8 mouse cellular contexts compared by ENCODE assay signal in the genomic region with DNA sequence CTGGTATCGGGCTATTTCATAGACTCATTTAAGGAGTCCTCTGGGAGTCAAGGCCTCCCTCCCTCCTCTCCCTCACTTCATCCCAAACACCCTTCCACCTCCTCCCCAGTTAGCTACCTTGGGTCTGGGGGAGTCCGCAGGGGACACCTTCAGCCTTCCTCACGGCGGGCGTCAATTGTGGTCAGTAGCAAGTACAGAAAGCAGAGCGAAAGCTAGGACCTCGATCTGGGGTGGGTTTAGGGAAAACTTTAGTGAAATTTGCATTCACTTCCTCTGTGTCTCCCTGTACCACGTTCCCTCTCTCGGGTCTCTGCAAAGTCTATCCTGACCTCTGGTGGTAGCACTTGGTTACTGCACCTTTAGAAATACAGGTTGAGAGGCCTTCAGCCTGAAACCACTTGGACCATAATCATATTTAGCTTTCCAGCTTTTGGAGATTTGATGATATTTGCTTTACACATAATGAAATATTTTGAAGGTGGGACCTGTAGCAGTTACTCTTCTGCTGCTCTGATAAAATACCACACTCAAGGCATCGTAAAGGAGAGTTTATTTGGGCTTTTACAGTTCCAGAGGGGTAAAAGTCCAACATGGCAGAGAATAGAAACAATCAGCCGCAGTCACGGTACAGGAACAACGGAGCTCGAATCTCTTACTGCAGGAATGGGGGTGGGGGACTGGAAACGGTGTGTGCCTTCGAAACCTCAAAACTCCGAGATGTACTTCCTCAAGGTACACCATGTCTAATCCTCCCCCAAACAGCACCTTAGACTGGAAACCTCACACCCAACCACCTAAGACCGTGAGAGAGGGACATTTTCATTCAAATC. TPM values are rescaled to one million over a fixed set of nuclear protein-coding genes. Genes with fewer than 3 reads are reported as not detected.
DNase-seq lines count a peak whose midpoint lies in the region; ATAC-seq and TF ChIP-seq lines count a peak whose summit lies in the region.

No protein-coding gene starts in this region.

- TF ChIP-seq EP300 in MEL (IDR thresholded peaks at IDR 0.05; ENCODE audit: low read depth in 1 of 2, low read length in 2 of 2) = peak in 1 of 2 experiments; percentile 7; a peak in 1 of 4 replicates

- peaks cover 13% of the 10 kb centered on the region for H3K79me2 ChIP-seq in MEL (ENCODE audit: control insufficient read depth, insufficient read depth, low read length, poor library complexity)

- TF ChIP-seq RAD21 in MEL (IDR thresholded peaks at IDR 0.05; ENCODE audit: low read depth, low read length) = peak; percentile 99

- no peaks in the 10 kb centered on the region for H3K27me3 ChIP-seq in MEL (ENCODE audit: control insufficient read depth in 1 of 2, insufficient read depth in 2 of 2, low read length in 2 of 2)
- no peaks in the 10 kb centered on the region for H3K27me3 ChIP-seq in forebrain, embryonic 11.5 days (ENCODE audit: control insufficient read depth, insufficient read depth, low read length)
- H3K27me3 ChIP-seq in lung, embryonic 16.5 days (ENCODE audit: control insufficient read depth, insufficient read depth, low read depth, low read length) = no peaks in the 10 kb centered on the region

- peak overlapping the region; percentile 80 for H3K9ac ChIP-seq in MEL (ENCODE audit: control insufficient read depth, low read depth, low read length, poor library complexity, severe bottlenecking)
- H3K9ac ChIP-seq in forebrain, embryonic 11.5 days (ENCODE audit: low read length) = peak overlapping the region; percentile 50
- peak overlapping the region; percentile 63 for H3K9ac ChIP-seq in lung, embryonic 16.5 days (ENCODE audit: low read length)

- 40% methylated on average over 18 of the region's 18 CpGs for WGBS in forebrain, embryonic 11.5 days
- WGBS in lung, embryonic 16.5 days = 35% methylated on average over 18 of the region's 18 CpGs

- ATAC-seq in forebrain, embryonic 11.5 days (replicated peaks; ENCODE audit: low FRiP score) = peak; percentile 63
- peak; percentile 44; the same call in 1 of the 2 replicates for ATAC-seq in lung, embryonic 16.5 days (ENCODE audit: low read depth)

- 0 out of 4 replicates have a peak, but pooled peaks of 1 of the 2 experiments have one; percentile 34 for TF ChIP-seq POLR2A in MEL (IDR thresholded peaks at IDR 0.05; ENCODE audit: control insufficient read depth in 1 of 2, insufficient read depth in 1 of 2, low read depth in 1 of 2, low read length in 2 of 2, poor library complexity in 1 of 2)

- peaks cover 0 to 7% of the 10 kb centered on the region in 2 experiments; a peak in 2 of 4 replicates for H3K36me3 ChIP-seq in MEL (ENCODE audit: control insufficient read depth in 1 of 2, insufficient read depth in 2 of 2, low read length in 2 of 2)
- no peaks in the 10 kb centered on the region for H3K36me3 ChIP-seq in forebrain, embryonic 11.5 days (ENCODE audit: control insufficient read depth, insufficient read depth, low read length)
- no peaks in the 10 kb centered on the region for H3K36me3 ChIP-seq in lung, embryonic 16.5 days (ENCODE audit: control insufficient read depth, insufficient read depth, low read length)

- H3K4me3 ChIP-seq in MEL (ENCODE audit: control insufficient read depth in 1 of 2, insufficient read depth in 1 of 2, low read depth in 2 of 2, low read length in 2 of 2) = peak overlapping the region; percentile 68 to 80
- H3K4me3 ChIP-seq in forebrain, embryonic 11.5 days (ENCODE audit: low read depth, low read length) = no peak overlapping the region; the same call in 1 of the 2 replicates
- H3K4me3 ChIP-seq in lung, embryonic 16.5 days (ENCODE audit: low read length) = peak overlapping the region; percentile 46

- intact Hi-C loops in heart, postnatal 36 days (cut with DNase I) = loop anchor here (2.0 kb wide), 1 partner anchor 154 kb away; no protein-coding TSS in a partner anchor

- H3K4me1 ChIP-seq in MEL (ENCODE audit: control insufficient read depth in 1 of 2, insufficient read depth in 2 of 2, low read length in 2 of 2) = peaks cover 5 to 10% of the 10 kb centered on the region in 2 experiments; a peak in 3 of 4 replicates
- no peaks in the 10 kb centered on the region for H3K4me1 ChIP-seq in forebrain, embryonic 11.5 days (replicated peaks; ENCODE audit: control insufficient read depth, insufficient read depth, low read length)
- H3K4me1 ChIP-seq in lung, embryonic 16.5 days (replicated peaks; ENCODE audit: control insufficient read depth, insufficient read depth, low read length) = peaks cover 4% of the 10 kb centered on the region

- H3K9me3 ChIP-seq in MEL (replicated peaks; ENCODE audit: insufficient read depth, low read length) = no peaks in the 10 kb centered on the region
- H3K9me3 ChIP-seq in forebrain, embryonic 11.5 days (ENCODE audit: control insufficient read depth, low read length) = peaks cover 2% of the 10 kb centered on the region; the same call in 1 of the 2 replicates
- peaks cover 5% of the 10 kb centered on the region; the same call in 1 of the 2 replicates for H3K9me3 ChIP-seq in lung, embryonic 16.5 days (ENCODE audit: control insufficient read depth, low read length)

- H3K4me2 ChIP-seq in forebrain, embryonic 11.5 days (ENCODE audit: low read depth, low read length, severe bottlenecking) = peak overlapping the region; percentile 36
- H3K4me2 ChIP-seq in lung, embryonic 16.5 days (ENCODE audit: low read depth, low read length) = peak overlapping the region; percentile 65

- peak overlapping the region; percentile 90 for H3K27ac ChIP-seq in MEL (ENCODE audit: control insufficient read depth, low read depth, low read length)
- no peak overlapping the region for H3K27ac ChIP-seq in forebrain, embryonic 11.5 days (ENCODE audit: low read depth, low read length)
- 0 out of 2 replicates have a peak overlapping the region, but pooled peaks have one; percentile 36 for H3K27ac ChIP-seq in lung, embryonic 16.5 days (ENCODE audit: low read length)

- peak; percentile 80 to 99 (median 92) for TF ChIP-seq CTCF in MEL (IDR thresholded peaks at IDR 0.05 in 2 of 3, conservative IDR thresholded peaks at IDR 0.05 in 1 of 3; ENCODE audit: control insufficient read depth in 1 of 3, insufficient read depth in 1 of 3, low read depth in 2 of 3, low read length in 3 of 3, poor library complexity in 1 of 3, severe bottlenecking in 1 of 3)

- peak; percentile 94 for DNase-seq in MEL (ENCODE audit: low read depth, low spot score)
- peak; percentile 84 for DNase-seq in c-Kit-positive CD71-positive TER-119-negative erythroid progenitor cells, embryonic 14.5 days (ENCODE audit: low read depth)
- peak; percentile 59 for DNase-seq in forebrain, embryonic 11.5 days (ENCODE audit: low spot score)
- DNase-seq in heart, postnatal 36 days = peak; percentile 68 to 76
- DNase-seq in layer of hippocampus, adult 18-20 months (ENCODE audit: low spot score in 2 of 2) = peak; percentile 43 to 79
- DNase-seq in retina, postnatal 1 day = peak; percentile 85
- DNase-seq in thymus, postnatal 4 days = peak; percentile 82

TF ChIP-seq in MEL, 35 proteins besides CTCF, POLR2A, EP300 and RAD21 (continues in another document):
- TF ChIP-seq NELFE (IDR thresholded peaks at IDR 0.05; ENCODE audit: low read depth, low read length) (peak; percentile 61; the same call in 1 of the 2 replicates), HCFC1 (IDR thresholded peaks at IDR 0.05; ENCODE audit: low read depth, low read length) (peak; percentile 67), ZC3H11A (IDR thresholded peaks at IDR 0.05; ENCODE audit: low read depth, low read length) (peak; percentile 99), USF1 (IDR thresholded peaks at IDR 0.05; ENCODE audit: low read depth, low read length) (peak; percentile 37; the same call in 1 of the 2 replicates), SIN3A (IDR thresholded peaks at IDR 0.05; ENCODE audit: low read length) (peak; percentile 93), POLR2AphosphoS2 (IDR thresholded peaks at IDR 0.05; ENCODE audit: low read length) (no peak), E2F4 (IDR thresholded peaks at IDR 0.05; ENCODE audit: borderline replicate concordance, low read depth, low read length) (no peak), CHD1 (IDR thresholded peaks at IDR 0.05; ENCODE audit: low read depth, low read length) (0 out of 2 replicates have a peak, but pooled peaks have one; percentile 65), MXI1 (IDR thresholded peaks at IDR 0.05; ENCODE audit: low read depth, low read length) (peak; percentile 69; the same call in 1 of the 2 replicates), MAZ (IDR thresholded peaks at IDR 0.05; ENCODE audit: low read depth, low read length) (0 out of 2 replicates have a peak, but pooled peaks have one; percentile 46), RCOR1 (IDR thresholded peaks at IDR 0.05; ENCODE audit: low read depth, low read length) (0 out of 2 replicates have a peak, but pooled peaks have one; percentile 2), MYC (IDR thresholded peaks at IDR 0.05; ENCODE audit: low read depth, low read length) (peak; percentile 92), ETS1 (IDR thresholded peaks at IDR 0.05; ENCODE audit: low read depth, low read length) (no peak), TAL1 (IDR thresholded peaks at IDR 0.05; ENCODE audit: low read length) (no peak), SMC3 (IDR thresholded peaks at IDR 0.05; ENCODE audit: low read depth, low read length) (peak; percentile 100), MEF2A (IDR thresholded peaks at IDR 0.05; ENCODE audit: extremely low read depth, insufficient replicate concordance, low read depth, low read length, poor library complexity, severe bottlenecking) (no peak), TBP (IDR thresholded peaks at IDR 0.05; ENCODE audit: low read depth, low read length) (peak; percentile 76), JUND (IDR thresholded peaks at IDR 0.05; ENCODE audit: low read depth, low read length) (peak; percentile 68; the same call in 1 of the 2 replicates)

RNA-seq across cellular contexts. Expression of a gene that starts 41.9 kb away (rescaled TPM):
- total RNA-seq in MEL (2012; rRNA removed) = 13.0 and 15.4 TPM in 2 replicates
- polyA plus RNA-seq in MEL (2012; ENCODE audit: insufficient read depth in 1 of 2, insufficient read length in 2 of 2, low read depth in 1 of 2, low replicate concordance in 2 of 2, missing spikeins in 1 of 2) = 10 to 100 TPM in 1 of 2 experiments, not detected in 1; 24.0 TPM
- 1.0 and 1.3 TPM in 2 replicates for polyA plus RNA-seq in forebrain, embryonic 11.5 days (2014; fragmentation: Nextera tagmentation; extraction: Ambion mirVana)
- under 1 TPM; 0.24 to 0.36 TPM for total RNA-seq in heart, postnatal 36 days (2021)
- total RNA-seq in layer of hippocampus, adult 18-20 months (2021) = under 1 TPM; 0.25 to 0.68 TPM
- 1.3 and 1.5 TPM in 2 replicates for polyA plus RNA-seq in lung, embryonic 16.5 days (2015; fragmentation: Nextera tagmentation; extraction: Ambion mirVana)

RNA-seq across cellular contexts. Expression of a gene that starts 56.7 kb away (rescaled TPM):
- 68.7 and 72.5 TPM in 2 replicates for total RNA-seq in MEL (2012; rRNA removed)
- 100 to 1,000 TPM in 1 of 2 experiments, 10 to 100 TPM in 1; 66.5 to 144 TPM for polyA plus RNA-seq in MEL (2012; ENCODE audit: insufficient read depth in 1 of 2, insufficient read length in 2 of 2, low read depth in 1 of 2, low replicate concordance in 2 of 2, missing spikeins in 1 of 2)
- polyA plus RNA-seq in forebrain, embryonic 11.5 days (2014; fragmentation: Nextera tagmentation; extraction: Ambion mirVana) = 59.7 and 62.3 TPM in 2 replicates
- total RNA-seq in heart, postnatal 36 days (2021) = 100 to 1,000 TPM; 110 to 111 TPM
- 100 to 1,000 TPM; 146 to 163 TPM for total RNA-seq in layer of hippocampus, adult 18-20 months (2021)
- polyA plus RNA-seq in lung, embryonic 16.5 days (2015; fragmentation: Nextera tagmentation; extraction: Ambion mirVana) = 26.3 TPM in 2 replicates
